Mouse (Mus musculus) spleen, adult 12 weeks (tissue): ENCODE measurements at regions not wholly inside any gene's neighbourhood (a gene's known extent, or its start where the extent isn't known, plus 50 kb on each side); places are given as distances from the start of the nearest gene placed in this dataset.

Experiments used
- DNase-seq: peaks from one replicate; pipeline ENCODE4 v3.0.0; 2022; ENCODE audit warnings: low spot score

GRCm38 (mm10) chr8:10825192-10825926, 182.9 kb downstream of the Irs2 start:
- DNase-seq = no peak

DNA sequence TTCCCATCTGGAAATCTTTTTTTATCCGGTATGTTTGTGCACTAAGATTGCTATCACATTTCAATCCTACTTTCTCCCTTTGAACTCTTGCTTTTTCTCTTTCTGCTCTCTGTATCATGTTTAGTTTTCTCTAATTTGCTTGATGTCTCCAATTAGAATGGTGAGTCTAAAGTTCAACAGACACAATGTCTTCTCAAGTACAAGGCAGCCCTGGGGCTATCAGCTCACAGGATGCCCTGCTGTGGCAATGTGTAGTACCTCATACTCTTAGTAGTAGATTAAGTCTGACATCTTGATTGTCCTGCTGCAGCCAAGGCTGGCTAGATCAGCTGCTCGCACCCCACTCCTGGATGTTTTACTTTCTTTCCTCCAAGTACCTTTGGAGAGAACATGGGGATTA, 186.4 kb downstream of the Irs2 start:
- no peak for DNase-seq

DNA sequence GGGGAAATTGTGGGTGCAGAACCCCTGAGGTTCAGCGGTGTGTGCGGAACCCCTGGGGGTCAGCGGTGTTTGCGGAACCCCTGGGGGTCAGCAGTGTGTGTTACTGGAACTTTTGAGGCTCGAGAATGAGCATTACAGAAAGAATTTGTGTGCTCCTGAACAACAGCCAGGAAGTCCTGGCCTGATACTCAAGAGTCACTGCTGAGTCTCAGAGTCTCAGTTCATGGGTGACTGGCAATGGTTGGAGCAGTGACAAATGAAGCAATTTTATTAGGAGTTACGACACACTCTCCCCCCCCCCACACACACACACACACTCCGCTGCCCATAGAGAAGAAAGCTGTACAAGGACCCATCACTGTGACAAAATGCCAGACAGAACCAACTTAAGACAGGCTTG, 193.8 kb downstream of the Irs2 start:
- no peak for DNase-seq

GRCm38 (mm10) chr8:10812060-10812670, 196.1 kb downstream of the Irs2 start:
- DNase-seq = no peak

DNA sequence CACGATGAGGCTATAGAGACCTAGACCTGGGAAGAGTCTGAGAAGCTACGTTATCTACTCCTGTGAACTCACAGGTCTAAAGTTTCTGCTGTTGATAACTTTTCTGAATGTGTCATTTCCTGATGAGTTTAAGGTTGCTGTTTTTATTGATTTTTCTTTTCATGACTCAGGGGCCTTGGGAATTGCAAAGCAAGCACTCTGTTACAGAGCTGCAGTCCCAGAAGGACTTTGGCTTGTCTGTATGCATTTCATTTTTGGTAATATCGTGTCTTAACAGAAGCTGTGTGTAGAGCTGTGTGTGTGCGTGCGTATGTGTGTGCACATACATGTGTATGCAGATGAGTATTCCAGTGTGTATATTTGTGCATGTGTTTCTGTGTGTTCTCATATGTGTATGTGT, 201.2 kb downstream of the Irs2 start:
- no peak for DNase-seq

GRCm38 (mm10) chr8:10805405-10806151, 202.7 kb downstream of the Irs2 start:
- DNase-seq = no peak

DNA sequence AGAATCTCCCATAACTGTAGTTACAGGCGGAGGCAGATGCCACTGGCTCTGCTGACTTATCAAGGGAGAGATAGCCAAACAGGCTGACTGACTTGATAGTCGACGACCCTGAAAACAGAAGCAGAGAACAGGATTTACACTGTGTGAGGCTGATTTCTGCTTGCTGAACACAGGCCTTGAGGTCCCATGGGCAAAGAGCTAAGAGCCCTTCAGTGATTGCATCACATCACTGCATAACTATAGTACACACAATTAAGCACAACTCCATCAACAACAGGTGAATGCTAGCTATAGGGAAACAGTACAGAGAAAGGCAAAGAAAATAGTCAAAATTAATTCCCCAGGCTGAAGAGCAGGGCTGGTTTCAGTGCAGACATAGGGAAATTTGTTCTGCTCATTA, 203.3 kb downstream of the Irs2 start:
- DNase-seq = no peak

GRCm38 (mm10) chr8:10802003-10802402, 206.3 kb downstream of the Irs2 start:
- no peak for DNase-seq

DNA sequence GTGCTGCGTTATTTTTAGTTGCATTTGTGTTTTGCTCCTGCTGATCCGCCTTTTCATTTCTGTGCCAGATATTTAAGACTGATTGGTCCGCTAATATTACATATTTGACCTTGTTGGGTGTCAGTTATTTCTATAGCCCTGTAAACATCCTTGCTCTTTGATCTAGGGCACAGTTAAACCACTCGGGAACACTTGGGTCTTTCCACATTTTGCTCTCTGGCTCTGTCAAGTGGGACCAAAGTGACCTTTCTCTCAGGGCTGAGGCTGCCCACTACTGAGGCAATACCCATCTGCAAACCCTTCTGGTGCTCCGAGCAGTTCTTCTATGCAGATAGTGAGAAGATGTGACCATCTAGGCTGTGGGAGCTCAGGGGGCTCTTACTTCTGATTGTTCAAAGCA, 206.7 kb downstream of the Irs2 start:
- DNase-seq = no peak

DNA sequence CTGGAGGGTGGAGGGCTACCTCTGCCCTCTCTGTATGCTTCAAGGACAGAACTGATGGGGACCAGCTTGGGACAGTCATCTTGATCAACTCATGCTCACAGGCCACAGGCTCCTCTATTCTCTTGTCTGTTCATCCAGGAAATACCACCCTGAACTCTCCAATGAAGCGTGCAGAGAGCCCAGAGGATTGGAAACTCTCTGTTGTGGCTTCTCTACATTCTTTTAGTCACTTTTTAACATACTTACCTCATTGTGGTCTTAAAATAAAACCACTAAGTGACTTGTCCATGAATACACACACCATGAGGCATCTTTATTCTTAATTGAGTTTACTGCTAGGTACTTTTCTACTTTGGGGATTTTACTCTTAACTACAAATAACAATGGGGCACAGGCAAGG, 209.8 kb downstream of the Irs2 start:
- DNase-seq = no peak

- DNase-seq = no peak
Measured at GRCm38 (mm10) chr8:10794367-10795189, 213.7 kb downstream of the Irs2 start.

DNA sequence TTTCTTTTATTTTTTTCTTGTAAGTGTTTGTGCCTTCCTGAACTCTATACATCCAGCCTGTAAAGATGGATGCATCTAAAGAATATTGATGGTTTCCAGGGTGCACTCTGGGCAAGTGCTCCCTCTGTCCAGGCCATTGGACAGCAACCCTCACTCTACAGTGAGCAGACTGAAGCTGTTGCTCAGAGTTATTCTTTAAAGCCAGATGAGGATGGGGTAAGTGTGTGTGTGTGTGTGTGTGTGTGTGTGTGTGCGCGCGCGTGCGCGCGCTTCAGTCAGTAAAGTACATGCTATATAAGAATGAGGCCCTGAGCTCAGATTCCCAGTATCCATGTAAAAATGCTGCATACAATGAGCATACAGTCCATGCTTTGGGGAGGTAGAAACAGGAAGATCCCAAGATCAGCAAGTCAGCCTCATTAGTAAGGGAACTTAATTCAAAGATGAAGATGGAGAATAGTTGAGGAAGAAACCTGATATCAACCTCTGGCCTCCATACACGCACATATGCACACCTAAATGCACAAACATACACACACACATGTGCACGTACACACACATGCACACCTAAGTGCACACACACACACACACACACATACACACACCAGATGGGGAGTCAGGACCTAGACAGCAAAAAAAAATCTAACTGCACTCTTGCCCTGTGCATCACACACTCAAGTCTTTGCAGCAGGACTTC, 214.4 kb downstream of the Irs2 start:
- no peak for DNase-seq

DNA sequence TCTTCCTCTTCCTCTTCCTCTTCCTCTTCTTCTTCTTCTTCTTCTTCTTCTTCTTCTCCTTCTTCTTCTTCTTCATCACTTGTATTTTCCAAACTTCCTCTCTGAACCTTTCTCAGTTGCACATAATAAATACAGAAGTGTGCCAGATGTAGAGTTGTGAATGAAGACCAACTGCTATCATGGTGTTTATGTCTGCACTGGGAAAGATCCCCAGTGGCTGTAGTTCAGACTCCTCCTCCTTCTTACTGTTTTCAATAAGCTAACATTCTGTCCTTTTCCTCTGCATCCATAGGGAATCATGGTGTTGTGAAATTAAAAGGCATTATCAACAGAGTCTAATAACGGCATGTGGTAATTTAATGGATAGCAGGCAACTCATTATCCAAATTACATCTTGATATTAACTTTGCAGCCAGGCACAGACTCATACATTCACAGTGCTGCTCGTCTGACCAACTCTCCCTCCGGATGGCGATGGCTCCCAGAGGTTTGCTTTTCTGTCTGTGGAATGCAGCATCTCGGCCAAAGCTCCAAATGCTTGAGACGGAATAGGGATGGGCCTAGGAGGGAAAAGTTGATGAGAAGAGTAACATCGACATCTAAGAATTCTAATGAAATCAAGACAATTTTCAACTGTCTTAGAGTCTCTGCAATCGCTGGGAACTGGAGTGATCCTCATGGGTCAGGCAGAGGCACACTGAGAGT, 219.6 kb downstream of the Irs2 start:
- no peak for DNase-seq

DNA sequence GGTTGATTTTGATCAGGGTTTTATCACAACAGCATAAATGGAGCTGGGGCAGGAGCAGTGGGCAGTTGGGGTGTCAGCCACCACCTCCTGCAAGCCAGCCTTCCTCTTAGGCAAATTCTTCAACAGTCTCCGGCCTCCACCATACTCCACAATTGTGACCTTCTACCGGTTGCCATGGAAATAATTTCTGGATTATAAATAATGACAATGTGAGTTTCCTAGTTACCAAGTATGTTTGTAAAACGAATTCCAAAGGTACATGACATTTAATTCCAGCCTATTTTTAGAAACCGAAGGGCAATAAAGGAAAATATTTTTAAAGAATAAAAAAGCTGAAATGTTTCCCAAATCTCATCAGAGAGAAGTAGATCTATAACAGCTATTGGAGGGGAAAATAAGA, 222.5 kb downstream of the Irs2 start:
- DNase-seq = no peak

- DNase-seq = no peak
Measured at GRCm38 (mm10) chr8:10785311-10785710, 222.9 kb downstream of the Irs2 start.

GRCm38 (mm10) chr8:10784481-10784880, 223.8 kb downstream of the Irs2 start:
- DNase-seq = no peak

GRCm38 (mm10) chr8:10781860-10782259, 226.4 kb downstream of the Irs2 start:
- DNase-seq = no peak

DNA sequence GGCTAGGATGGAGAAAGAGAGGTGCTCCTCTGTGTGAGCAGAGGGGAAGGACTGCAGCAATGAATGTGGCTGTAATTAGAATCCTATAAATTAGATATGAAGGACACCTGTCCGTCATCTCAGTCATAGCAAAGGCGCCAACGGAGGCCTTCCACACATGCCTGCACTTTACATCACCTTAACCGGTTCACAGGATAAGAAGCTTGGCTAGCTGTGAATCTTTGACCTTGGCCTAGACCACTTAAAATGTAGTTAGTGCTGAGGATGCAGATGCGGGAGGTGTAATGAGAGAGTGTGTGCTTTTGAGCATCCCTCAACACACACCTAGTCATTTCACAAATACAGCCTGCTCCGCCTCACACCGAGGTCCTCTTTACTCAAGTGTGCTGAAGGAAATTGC, 228.6 kb downstream of the Irs2 start:
- DNase-seq = no peak

DNA sequence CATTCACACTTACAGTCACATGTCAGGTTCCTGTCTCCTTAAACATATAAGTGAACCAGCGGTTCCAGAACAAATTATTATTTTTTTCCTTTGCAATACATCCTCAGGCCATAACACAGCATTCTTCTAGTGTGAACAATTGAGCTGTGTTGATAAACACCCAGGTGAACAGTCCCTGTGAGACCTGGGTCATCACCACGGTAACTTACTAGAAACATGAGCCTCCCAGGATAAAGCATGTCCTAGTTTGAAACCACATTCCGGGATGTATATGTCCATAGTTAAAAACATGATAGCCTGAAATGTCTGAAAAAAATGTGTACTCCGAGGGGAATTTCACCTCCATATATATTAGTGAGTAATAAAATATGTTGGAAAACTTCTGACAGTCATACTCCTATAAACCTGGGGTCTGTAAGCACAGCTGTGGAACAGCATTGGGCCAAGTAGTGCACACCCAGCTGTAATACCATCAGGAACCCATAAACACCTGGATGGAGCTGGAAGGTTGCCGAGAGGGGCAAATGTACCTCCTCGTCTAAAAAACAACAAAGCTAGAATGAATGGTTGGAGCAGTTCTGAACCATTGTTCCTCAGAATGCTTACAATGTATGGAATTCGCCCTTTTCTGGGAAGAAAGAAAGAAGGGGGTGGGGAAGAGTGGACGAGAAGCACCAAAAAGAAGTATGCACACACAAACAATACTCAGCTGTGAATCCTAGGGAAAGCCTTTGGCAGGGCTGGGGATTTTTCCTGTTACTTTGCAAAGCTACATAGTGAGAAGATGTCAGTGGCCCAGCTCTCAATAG, 232.9 kb downstream of the Irs2 start:
- DNase-seq = no peak

DNA sequence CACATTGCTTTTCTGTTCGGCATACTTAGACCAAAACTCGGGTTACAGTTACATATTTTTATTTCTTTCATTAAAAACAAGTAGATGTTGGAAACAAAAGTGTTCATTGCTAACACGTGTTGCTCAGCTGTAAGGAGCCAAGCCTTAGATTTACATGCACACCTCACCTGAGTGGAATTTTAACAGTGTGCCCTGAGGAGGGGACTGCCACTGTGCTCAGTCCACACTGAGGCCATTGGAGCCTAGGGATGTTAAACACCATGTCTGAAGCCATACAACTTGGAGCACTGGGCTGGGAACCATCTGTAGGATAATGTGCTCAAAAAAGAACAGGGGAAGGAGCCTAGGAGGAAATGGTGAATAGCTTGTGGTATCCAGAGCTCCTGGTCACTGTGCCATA, 233.5 kb downstream of the Irs2 start:
- DNase-seq = no peak
